In the genomic region with DNA sequence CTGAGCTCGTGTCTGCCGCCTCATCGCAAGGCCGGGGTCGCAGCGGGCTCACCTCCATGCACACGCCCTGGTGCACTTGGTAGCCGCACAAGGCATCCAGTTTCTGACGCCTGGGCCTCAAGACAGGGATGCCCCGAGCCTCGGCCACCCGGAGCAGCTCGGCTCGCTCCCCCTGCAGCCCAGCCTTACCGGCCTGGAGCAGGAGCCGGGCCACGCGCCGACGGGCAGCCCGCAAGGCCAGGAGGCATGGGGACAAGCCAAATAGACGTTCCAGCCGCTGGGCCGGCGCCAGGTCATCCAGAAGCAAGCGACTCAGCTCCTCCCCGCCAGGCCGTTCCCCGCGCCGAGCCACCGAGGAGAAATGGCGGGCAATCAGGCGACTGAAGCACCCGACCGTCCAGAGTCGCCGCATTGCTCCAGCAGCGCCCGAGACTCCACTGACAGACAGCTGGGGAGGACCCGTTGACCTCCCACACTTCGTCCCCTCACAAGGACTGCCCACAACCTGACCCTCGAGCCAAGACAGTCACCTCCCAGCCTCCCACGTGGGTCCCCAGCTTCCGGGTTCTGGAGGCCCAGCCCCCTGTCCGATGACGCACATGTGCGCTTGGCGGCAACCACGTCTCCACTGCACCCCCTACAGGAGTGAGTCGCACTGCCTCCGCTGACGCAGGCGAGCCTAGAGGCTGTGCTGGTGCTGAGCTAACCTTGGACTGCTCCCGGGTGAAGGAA, we compare ENCODE assay signal across 8 mouse cellular contexts. TPM values are rescaled to one million over a fixed set of nuclear protein-coding genes. Genes with fewer than 3 reads are reported as not detected.
DNase-seq lines count a peak whose midpoint lies in the region; ATAC-seq and TF ChIP-seq lines count a peak whose summit lies in the region.

Gene Mrm1 (minus strand): TSS at position 555 of the 732 bp plus-strand sequence.

- H3K9me3 ChIP-seq in embryonic facial prominence, embryonic 13.5 days = no peaks in the 10 kb centered on the region
- H3K9me3 ChIP-seq in limb, embryonic 12.5 days = no peaks in the 10 kb centered on the region
- no peaks in the 10 kb centered on the region for H3K9me3 ChIP-seq in midbrain, embryonic 15.5 days

- H3K9ac ChIP-seq in embryonic facial prominence, embryonic 13.5 days = peak within 1 kb of the TSS; percentile 83
- peak within 1 kb of the TSS; percentile 65 for H3K9ac ChIP-seq in limb, embryonic 12.5 days (replicated peaks)
- H3K9ac ChIP-seq in midbrain, embryonic 15.5 days = peak within 1 kb of the TSS; percentile 50

- H3K27me3 ChIP-seq in embryonic facial prominence, embryonic 13.5 days = no peaks in the 10 kb centered on the region
- no peaks in the 10 kb centered on the region for H3K27me3 ChIP-seq in kidney, adult 2 months (replicated peaks; ENCODE audit: control insufficient read depth, insufficient read depth, low read length)
- H3K27me3 ChIP-seq in limb, embryonic 12.5 days = no peaks in the 10 kb centered on the region
- no peaks in the 10 kb centered on the region for H3K27me3 ChIP-seq in midbrain, embryonic 15.5 days (replicated peaks)
- no peaks in the 10 kb centered on the region for H3K27me3 ChIP-seq in spleen, adult 2 months (ENCODE audit: control insufficient read depth, insufficient read depth, low read length)

- peak within 1 kb of the TSS; percentile 80 for H3K27ac ChIP-seq in embryonic facial prominence, embryonic 13.5 days
- peak within 1 kb of the TSS; percentile 55 for H3K27ac ChIP-seq in kidney, adult 2 months (ENCODE audit: insufficient read depth, low read depth, low read length)
- H3K27ac ChIP-seq in limb, embryonic 12.5 days = peak within 1 kb of the TSS; percentile 53
- H3K27ac ChIP-seq in midbrain, embryonic 15.5 days = peak within 1 kb of the TSS; percentile 53
- peak within 1 kb of the TSS; percentile 83 for H3K27ac ChIP-seq in spleen, adult 2 months (ENCODE audit: insufficient read depth, low read length)

- ATAC-seq in embryonic facial prominence, embryonic 13.5 days (ENCODE audit: insufficient number of reproducible peaks, insufficient read depth, low FRiP score, low TSS enrichment, low read depth) = peak; percentile 74; the same call in 1 of the 2 replicates
- ATAC-seq in limb, embryonic 12.5 days (ENCODE audit: insufficient number of reproducible peaks, insufficient read depth, low FRiP score, low TSS enrichment, low read depth) = peak; percentile 75
- ATAC-seq in midbrain, embryonic 15.5 days (replicated peaks) = peak; percentile 79

- H3K4me3 ChIP-seq in embryonic facial prominence, embryonic 13.5 days = peak within 1 kb of the TSS; percentile 75
- peak within 1 kb of the TSS; percentile 67 for H3K4me3 ChIP-seq in kidney, adult 2 months (ENCODE audit: insufficient read depth, low read depth, low read length)
- H3K4me3 ChIP-seq in limb, embryonic 12.5 days (replicated peaks) = peak within 1 kb of the TSS; percentile 71
- peak within 1 kb of the TSS; percentile 61 for H3K4me3 ChIP-seq in midbrain, embryonic 15.5 days
- peak within 1 kb of the TSS; percentile 83 for H3K4me3 ChIP-seq in spleen, adult 2 months (ENCODE audit: extremely low read depth, insufficient read depth, insufficient read length)

- peaks cover 7% of the 10 kb centered on the region for H3K36me3 ChIP-seq in embryonic facial prominence, embryonic 13.5 days
- H3K36me3 ChIP-seq in kidney, adult 2 months (ENCODE audit: control insufficient read depth, insufficient read depth, low read length) = no peaks in the 10 kb centered on the region
- no peaks in the 10 kb centered on the region for H3K36me3 ChIP-seq in limb, embryonic 12.5 days
- H3K36me3 ChIP-seq in midbrain, embryonic 15.5 days (replicated peaks) = no peaks in the 10 kb centered on the region
- H3K36me3 ChIP-seq in spleen, adult 2 months (ENCODE audit: control insufficient read depth, insufficient read depth, low read length) = peaks cover 6% of the 10 kb centered on the region

- WGBS in embryonic facial prominence, embryonic 13.5 days = under 1% methylated on average over 55 of the region's 55 CpGs
- WGBS in kidney, adult 2 months = under 1% methylated on average over 55 of the region's 55 CpGs
- WGBS in limb, embryonic 12.5 days = under 1% methylated on average over 55 of the region's 55 CpGs
- under 1% methylated on average over 53 of the region's 55 CpGs for whole genome bisulfite sequencing in midbrain, embryonic 15.5 days
- under 1% methylated on average over 55 of the region's 55 CpGs for WGBS in spleen, adult 2 months

- DNase-seq in 3134 (ENCODE audit: extremely low read depth, insufficient read length, low spot score) = peak; percentile 99
- DNase-seq in adrenal gland, postnatal 36 days = peak; percentile 98 to 99
- DNase-seq in heart, adult 18-20 months = peak; percentile 97
- peak; percentile 98 for DNase-seq in kidney, adult 2 months
- peak; percentile 91 to 96 for DNase-seq in spleen, adult 2 months (ENCODE audit: low read depth in 1 of 2, low spot score in 2 of 2)

- peak; percentile 34 for TF ChIP-seq POLR2A in kidney, adult 2 months (IDR thresholded peaks at IDR 0.05; ENCODE audit: low read depth, low read length)
- TF ChIP-seq POLR2A in spleen, adult 2 months (IDR thresholded peaks at IDR 0.05; ENCODE audit: low read depth, low read length) = peak; percentile 78

- peak; percentile 85 for TF ChIP-seq CTCF in kidney, adult 2 months (conservative IDR thresholded peaks at IDR 0.05; ENCODE audit: insufficient read depth, insufficient read length, low read depth, low read length)
- TF ChIP-seq CTCF in spleen, adult 2 months (IDR thresholded peaks at IDR 0.05; ENCODE audit: extremely low read depth, insufficient read depth, insufficient read length, insufficient replicate concordance) = peak; percentile 84

- H3K4me2 ChIP-seq in embryonic facial prominence, embryonic 13.5 days = peak within 1 kb of the TSS; percentile 100
- peak within 1 kb of the TSS; percentile 100 for H3K4me2 ChIP-seq in limb, embryonic 12.5 days
- H3K4me2 ChIP-seq in midbrain, embryonic 15.5 days = peak within 1 kb of the TSS; percentile 87

- H3K4me1 ChIP-seq in embryonic facial prominence, embryonic 13.5 days = peaks cover 9% of the 10 kb centered on the region; the same call in 1 of the 2 replicates
- no peaks in the 10 kb centered on the region for H3K4me1 ChIP-seq in kidney, adult 2 months (ENCODE audit: control insufficient read depth, insufficient read depth, low read length)
- 0 out of 2 replicates have a peak, but pooled peaks cover 9% of the 10 kb centered on the region for H3K4me1 ChIP-seq in limb, embryonic 12.5 days (replicated peaks)
- peaks cover 9% of the 10 kb centered on the region; the same call in 1 of the 2 replicates for H3K4me1 ChIP-seq in midbrain, embryonic 15.5 days
- peaks cover 3% of the 10 kb centered on the region; the same call in 1 of the 2 replicates for H3K4me1 ChIP-seq in spleen, adult 2 months (ENCODE audit: control insufficient read depth, insufficient read depth, insufficient read length)

RNA-seq across cellular contexts. Expression of gene Mrm1, which starts in this region (rescaled TPM):
- total RNA-seq in adrenal gland, postnatal 36 days (2021) = 10 to 100 TPM; 14.7 to 22.1 TPM
- 10.3 and 10.4 TPM in 2 replicates for polyA plus RNA-seq in embryonic facial prominence, embryonic 13.5 days (2015; fragmentation: Nextera tagmentation; extraction: Ambion mirVana)
- total RNA-seq in heart, adult 18-20 months (2021) = 10 to 100 TPM; 20.8 to 25.0 TPM
- polyA plus RNA-seq in kidney, adult 2 months (2012; rRNA removed) = 9.3 and 10.3 TPM in 2 replicates
- polyA plus RNA-seq in limb, embryonic 12.5 days (2016; fragmentation: Nextera tagmentation; extraction: Ambion mirVana) = 9.4 and 10.7 TPM in 2 replicates
- polyA plus RNA-seq in midbrain, embryonic 15.5 days (2015; fragmentation: Nextera tagmentation; extraction: Ambion mirVana) = 13.2 and 16.0 TPM in 2 replicates
- 18.9 and 19.4 TPM in 2 replicates for polyA plus RNA-seq in spleen, adult 2 months (2012; rRNA removed)

Comparison
In these comparisons a context has a peak if more than half of its experiments do, and no peak if none do; other contexts are left out.
1. Peak in every context shown above with its lines: DNase-seq, ATAC-seq, H3K4me3 ChIP-seq and H3K27ac ChIP-seq.